Mouse (Mus musculus): Measurements from ENCODE around the gene Pros1. TPM values are rescaled to one million over a fixed set of nuclear protein-coding genes. Genes with fewer than 3 reads are reported as not detected.

The Pros1 gene
- polyA plus RNA-seq, 1 experiment, result 2.4 TPM

- Histone ChIP-seq H3K4me3 (ENCODE audit: low read depth, low read length) (no peak overlapping the region), H3K36me3 (ENCODE audit: control insufficient read depth, insufficient read depth, low read length) (no peaks in the 10 kb centered on the region), H3K27me3 (ENCODE audit: control insufficient read depth, insufficient read depth, low read length) (no peaks in the 10 kb centered on the region), H3K27ac (ENCODE audit: insufficient read depth, low read depth, low read length) (no peak overlapping the region), H3K4me1 (ENCODE audit: control insufficient read depth, insufficient read depth, insufficient read length, low read length) (no peaks in the 10 kb centered on the region)
- 61% methylated on average over 6 of the region's 6 CpGs for WGBS
- TF ChIP-seq POLR2A (IDR thresholded peaks at IDR 0.05; ENCODE audit: low read depth, low read length) (no peak), CTCF (IDR thresholded peaks at IDR 0.05; ENCODE audit: extremely low read depth, insufficient read length, insufficient replicate concordance, low read depth, low read length) (no peak)
These were observed 7.3 kb downstream of the Pros1 start for GRCm38 (mm10) chr16:62861455-62861854.

GRCm38 (mm10) chr16:62872688-62873117, 18.6 kb downstream of the Pros1 start:
- Histone ChIP-seq H3K36me3 (ENCODE audit: control insufficient read depth, insufficient read depth, low read length) (no peaks in the 10 kb centered on the region), H3K4me1 (ENCODE audit: control insufficient read depth, insufficient read depth, insufficient read length, low read length) (no peaks in the 10 kb centered on the region), H3K4me3 (ENCODE audit: low read depth, low read length) (no peak overlapping the region), H3K27ac (ENCODE audit: insufficient read depth, low read depth, low read length) (no peak overlapping the region), H3K27me3 (ENCODE audit: control insufficient read depth, insufficient read depth, low read length) (no peaks in the 10 kb centered on the region)
- no peak for TF ChIP-seq CTCF (IDR thresholded peaks at IDR 0.05; ENCODE audit: extremely low read depth, insufficient read length, insufficient replicate concordance, low read depth, low read length)
- WGBS, result 75% methylated on average over 5 of the region's 5 CpGs

- H3K27me3 ChIP-seq (ENCODE audit: control insufficient read depth, insufficient read depth, low read length), result no peaks in the 10 kb centered on the region
- TF ChIP-seq CTCF (IDR thresholded peaks at IDR 0.05; ENCODE audit: extremely low read depth, insufficient read length, insufficient replicate concordance, low read depth, low read length) (no peak), POLR2A (IDR thresholded peaks at IDR 0.05; ENCODE audit: low read depth, low read length) (no peak)
- WGBS, result 74% methylated on average over 4 of the region's 4 CpGs
These were observed 19.1 kb downstream of the Pros1 start for GRCm38 (mm10) chr16:62873180-62873579.

GRCm38 (mm10) chr16:62874065-62874464, 20.0 kb downstream of the Pros1 start:
- no peak overlapping the region for H3K27ac ChIP-seq (ENCODE audit: insufficient read depth, low read depth, low read length)
- H3K36me3 ChIP-seq (ENCODE audit: control insufficient read depth, insufficient read depth, low read length), result no peaks in the 10 kb centered on the region
- H3K4me3 ChIP-seq (ENCODE audit: low read depth, low read length), result no peak overlapping the region
- 81% methylated on average over 6 of the region's 6 CpGs for WGBS
- TF ChIP-seq POLR2A (IDR thresholded peaks at IDR 0.05; ENCODE audit: low read depth, low read length) (no peak), CTCF (IDR thresholded peaks at IDR 0.05; ENCODE audit: extremely low read depth, insufficient read length, insufficient replicate concordance, low read depth, low read length) (no peak)
- no peaks in the 10 kb centered on the region for H3K4me1 ChIP-seq (ENCODE audit: control insufficient read depth, insufficient read depth, insufficient read length, low read length)
- no peaks in the 10 kb centered on the region for H3K27me3 ChIP-seq (ENCODE audit: control insufficient read depth, insufficient read depth, low read length)

More at GRCm38 (mm10) chr16:62873180-62873579, 19.1 kb downstream of the Pros1 start:
- Histone ChIP-seq H3K4me1 (ENCODE audit: control insufficient read depth, insufficient read depth, insufficient read length, low read length) (no peaks in the 10 kb centered on the region), H3K36me3 (ENCODE audit: control insufficient read depth, insufficient read depth, low read length) (no peaks in the 10 kb centered on the region), H3K27ac (ENCODE audit: insufficient read depth, low read depth, low read length) (no peak overlapping the region), H3K4me3 (ENCODE audit: low read depth, low read length) (no peak overlapping the region)

- WGBS, result 74% methylated on average over 3 of the region's 3 CpGs
- H3K27me3 ChIP-seq (ENCODE audit: control insufficient read depth, insufficient read depth, low read length), result no peaks in the 10 kb centered on the region
- H3K4me1 ChIP-seq (ENCODE audit: control insufficient read depth, insufficient read depth, insufficient read length, low read length), result no peaks in the 10 kb centered on the region
- no peak for TF ChIP-seq CTCF (IDR thresholded peaks at IDR 0.05; ENCODE audit: extremely low read depth, insufficient read length, insufficient replicate concordance, low read depth, low read length)
- TF ChIP-seq POLR2A (IDR thresholded peaks at IDR 0.05; ENCODE audit: low read depth, low read length), result no peak
- no peaks in the 10 kb centered on the region for H3K36me3 ChIP-seq (ENCODE audit: control insufficient read depth, insufficient read depth, low read length)
- no peak overlapping the region for H3K4me3 ChIP-seq (ENCODE audit: low read depth, low read length)
- H3K27ac ChIP-seq (ENCODE audit: insufficient read depth, low read depth, low read length), result no peak overlapping the region
These were observed 41.7 kb downstream of the Pros1 start for GRCm38 (mm10) chr16:62895824-62896223.

- 75% methylated on average over 1 of the region's 1 CpGs for whole genome bisulfite sequencing
- H3K27me3 ChIP-seq (ENCODE audit: control insufficient read depth, insufficient read depth, low read length), result no peaks in the 10 kb centered on the region
- TF ChIP-seq POLR2A (IDR thresholded peaks at IDR 0.05; ENCODE audit: low read depth, low read length) (no peak), CTCF (IDR thresholded peaks at IDR 0.05; ENCODE audit: extremely low read depth, insufficient read length, insufficient replicate concordance, low read depth, low read length) (no peak)
These were observed 57.3 kb downstream of the Pros1 start for GRCm38 (mm10) chr16:62911364-62911763.

GRCm38 (mm10) chr16:62912246-62912645, 58.1 kb downstream of the Pros1 start:
- 46% methylated on average over 2 of the region's 2 CpGs for WGBS
- TF ChIP-seq POLR2A (IDR thresholded peaks at IDR 0.05; ENCODE audit: low read depth, low read length) (no peak), CTCF (IDR thresholded peaks at IDR 0.05; ENCODE audit: extremely low read depth, insufficient read length, insufficient replicate concordance, low read depth, low read length) (no peak)
- Histone ChIP-seq H3K36me3 (ENCODE audit: control insufficient read depth, insufficient read depth, low read length) (no peaks in the 10 kb centered on the region; the same call in 1 of the 2 replicates), H3K4me1 (ENCODE audit: control insufficient read depth, insufficient read depth, insufficient read length, low read length) (no peaks in the 10 kb centered on the region), H3K27me3 (ENCODE audit: control insufficient read depth, insufficient read depth, low read length) (no peaks in the 10 kb centered on the region), H3K27ac (ENCODE audit: insufficient read depth, low read depth, low read length) (no peak overlapping the region), H3K4me3 (ENCODE audit: low read depth, low read length) (no peak overlapping the region)

More at GRCm38 (mm10) chr16:62911364-62911763, 57.3 kb downstream of the Pros1 start:
- no peaks in the 10 kb centered on the region for H3K4me1 ChIP-seq (ENCODE audit: control insufficient read depth, insufficient read depth, insufficient read length, low read length)
- no peaks in the 10 kb centered on the region for H3K36me3 ChIP-seq (ENCODE audit: control insufficient read depth, insufficient read depth, low read length)
- no peak overlapping the region for H3K27ac ChIP-seq (ENCODE audit: insufficient read depth, low read depth, low read length)
- H3K4me3 ChIP-seq (ENCODE audit: low read depth, low read length), result no peak overlapping the region

Data from small intestine, adult 2 months (tissue).